Mouse (Mus musculus) heart, embryonic 11.5 days (tissue): ENCODE data around the gene Mgam. TPM values are rescaled to one million over a fixed set of nuclear protein-coding genes. Genes with fewer than 3 reads are reported as not detected.
"Not testable (repeated sequence)": the region's sequence is repeated elsewhere in the genome, so short reads cannot be mapped to it uniquely, and the experiment has no call there.

Experiments
- ATAC-seq: fragments of 200-750 bp; cut with Nextera tagmentation; replicated peaks from 2 replicates; pipeline ENCODE4 v1.8.0; 2017; ENCODE audit warnings: moderate library complexity; ENCODE audit not compliant: insufficient number of reproducible peaks, low FRiP score, low TSS enrichment
- H3K27ac ChIP-seq: fragments of 300-500 bp; sonication (generic); 2 replicates; pipeline ENCODE4 v1.5.1; 2014; ENCODE audit warnings: mild to moderate bottlenecking, low read depth, low read length
- H3K27me3 ChIP-seq: fragments of 300-500 bp; sonication (generic); 2 replicates; pipeline ENCODE4 v1.6.1; 2014; ENCODE audit warnings: mild to moderate bottlenecking, low read length, mixed read lengths; ENCODE audit not compliant: control insufficient read depth, insufficient read depth
- H3K36me3 ChIP-seq: fragments of 300-500 bp; sonication (generic); 2 replicates; pipeline ENCODE4 v1.6.1; 2014; ENCODE audit warnings: mild to moderate bottlenecking, low read length, moderate library complexity, mixed read lengths; ENCODE audit not compliant: control insufficient read depth, insufficient read depth
- H3K4me1 ChIP-seq: fragments of 300-500 bp; sonication (generic); 2 replicates; pipeline ENCODE4 v1.6.1; 2014; ENCODE audit warnings: low read length; ENCODE audit not compliant: control insufficient read depth, insufficient read depth
- H3K4me2 ChIP-seq: fragments of 300-500 bp; sonication (generic); 2 replicates; pipeline ENCODE4 v1.6.1; 2014; ENCODE audit warnings: mild to moderate bottlenecking, moderate library complexity
- H3K4me3 ChIP-seq: fragments of 300-500 bp; sonication (generic); 2 replicates; pipeline ENCODE4 v1.5.1; 2014; ENCODE audit warnings: low read depth, low read length
- H3K9ac ChIP-seq: fragments of 300-500 bp; sonication (generic); 2 replicates; pipeline ENCODE4 v1.6.1; 2014; ENCODE audit warnings: mild to moderate bottlenecking, low read depth, low read length, moderate library complexity
- H3K9me3 ChIP-seq: fragments of 300-500 bp; sonication (generic); replicated peaks from 2 replicates; pipeline ENCODE4 v1.6.1; 2016; ENCODE audit warnings: low read length; ENCODE audit not compliant: control insufficient read depth
- WGBS: fragments of 180-500 bp; shearing (Covaris S2); extraction: QIAGEN DNeasy Blood & Tissue Kit; methylation state at CpG from one replicate; pipeline ENCODE4 v1.1.7; 2014; ENCODE audit not compliant: insufficient replicate concordance; 5-methylcytosine and 5-hydroxymethylcytosine counted together
- polyA plus RNA-seq: library from polyadenylated mRNA; unstranded; fragments of >200 nt; fragmentation: Nextera tagmentation; extraction: Ambion mirVana; gene quantifications from 2 replicates; pipeline ENCODE4 v1.2.1, GENCODE M21; 2014

Mgam gene
- polyA plus RNA-seq, 1 experiment from 2014 or later: 0.06 TPM

DNA sequence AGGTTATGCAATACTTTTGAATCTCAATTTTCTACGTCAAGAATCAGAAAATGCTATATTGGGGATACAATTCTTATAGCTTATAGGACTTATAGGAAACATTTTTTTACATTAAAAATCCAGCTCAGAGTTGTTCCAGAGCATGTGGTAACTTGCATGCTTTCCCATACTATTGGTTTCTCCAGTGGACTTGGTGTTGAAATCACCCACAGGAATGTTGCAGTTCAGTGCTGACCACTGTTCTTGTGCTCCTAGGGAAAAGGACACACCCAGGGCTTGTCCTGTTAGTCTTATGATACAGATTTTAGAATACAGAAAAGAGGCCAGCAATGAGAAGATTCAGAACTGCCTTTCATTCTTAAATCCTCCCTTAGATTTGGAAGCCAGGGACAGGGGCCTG, 127.3 kb downstream of the Mgam start:
- Histone ChIP-seq H3K4me1 (no peaks in the 10 kb centered on the region), H3K27me3 (no peaks in the 10 kb centered on the region), H3K9ac (no peak overlapping the region), H3K36me3 (no peaks in the 10 kb centered on the region), H3K4me2 (no peak overlapping the region), H3K27ac (no peak overlapping the region), H3K9me3 (no peaks in the 10 kb centered on the region), H3K4me3 (no peak overlapping the region)
- ATAC-seq: no peak
- 72% methylated on average over 1 of the region's 1 CpGs for WGBS

DNA sequence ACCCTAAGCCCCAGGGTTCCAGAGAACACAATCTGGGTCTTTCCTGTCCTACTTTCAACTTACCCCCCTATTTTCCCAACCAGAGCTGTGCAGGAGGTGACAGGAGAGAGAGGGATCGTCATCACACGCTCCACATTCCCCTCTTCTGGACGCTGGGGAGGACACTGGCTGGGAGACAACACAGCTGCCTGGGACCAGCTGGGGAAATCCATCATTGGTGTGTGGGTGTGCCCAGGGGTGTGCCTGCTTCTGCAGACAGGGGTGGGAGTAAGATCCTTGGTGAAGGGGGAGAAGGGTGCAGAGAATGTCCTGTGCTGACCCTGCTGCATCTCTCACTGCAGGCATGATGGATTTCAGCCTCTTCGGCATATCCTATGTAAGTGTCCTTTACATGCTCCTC, 128.7 kb downstream of the Mgam start:
- not testable (repeated sequence) for H3K36me3 ChIP-seq, H3K9ac ChIP-seq, H3K9me3 ChIP-seq, H3K27ac ChIP-seq, H3K4me2 ChIP-seq, ATAC-seq, H3K27me3 ChIP-seq, H3K4me3 ChIP-seq, H3K4me1 ChIP-seq
- WGBS: 52% methylated on average over 2 of the region's 4 CpGs

DNA sequence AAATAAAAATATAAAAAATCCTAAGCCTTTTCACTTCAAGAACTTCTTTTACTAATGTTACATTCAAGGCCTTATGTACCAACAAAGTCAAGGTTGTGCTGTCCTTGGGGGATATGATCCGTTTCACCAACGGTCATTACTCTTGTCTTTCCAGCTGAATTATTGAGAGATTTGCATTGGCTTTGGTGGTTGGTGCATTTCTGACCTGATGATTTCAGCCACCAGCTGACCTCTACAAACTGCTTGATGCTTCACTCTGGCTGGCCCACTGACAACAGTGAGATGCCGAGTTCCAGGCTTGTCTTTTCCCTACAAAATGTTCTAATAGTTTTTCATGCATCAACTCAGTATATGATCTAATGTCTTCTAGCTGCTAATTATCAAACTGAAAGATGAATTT, 146.0 kb downstream of the Mgam start:
- WGBS: 80% methylated on average over 3 of the region's 3 CpGs
- H3K4me3 ChIP-seq: no peak overlapping the region

DNA sequence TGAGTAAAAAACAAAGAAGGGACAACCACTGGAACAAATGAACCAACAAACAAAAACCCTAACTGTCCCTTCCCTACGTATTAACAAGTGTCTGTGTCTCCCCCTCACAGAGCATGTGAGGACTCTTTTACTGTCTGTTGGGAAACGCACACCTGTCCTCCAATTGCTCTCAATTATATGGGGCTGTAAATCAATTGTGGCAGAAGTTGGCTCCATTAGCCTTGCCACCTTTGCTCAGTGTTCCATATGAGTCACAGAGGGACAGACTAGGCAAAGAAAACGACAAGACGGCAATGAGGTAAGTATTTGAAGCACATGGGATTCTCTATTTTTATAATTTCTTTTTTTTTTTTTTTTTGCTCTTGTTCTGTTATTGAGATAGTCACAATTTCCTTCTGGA, 149.8 kb downstream of the Mgam start:
- Histone ChIP-seq H3K36me3 (no peaks in the 10 kb centered on the region), H3K9ac (no peak overlapping the region), H3K4me3 (no peak overlapping the region), H3K4me2 (no peak overlapping the region), H3K4me1 (no peaks in the 10 kb centered on the region), H3K9me3 (no peaks in the 10 kb centered on the region), H3K27ac (no peak overlapping the region), H3K27me3 (no peaks in the 10 kb centered on the region)
- ATAC-seq: no peak
- WGBS: 76% methylated on average over 4 of the region's 4 CpGs

More for the DNA sequence above, 146.0 kb downstream of the Mgam start:
- Histone ChIP-seq H3K4me2 (no peak overlapping the region), H3K9ac (no peak overlapping the region), H3K27ac (no peak overlapping the region), H3K27me3 (no peaks in the 10 kb centered on the region), H3K4me1 (no peaks in the 10 kb centered on the region), H3K36me3 (no peaks in the 10 kb centered on the region), H3K9me3 (no peaks in the 10 kb centered on the region)
- ATAC-seq: no peak

DNA sequence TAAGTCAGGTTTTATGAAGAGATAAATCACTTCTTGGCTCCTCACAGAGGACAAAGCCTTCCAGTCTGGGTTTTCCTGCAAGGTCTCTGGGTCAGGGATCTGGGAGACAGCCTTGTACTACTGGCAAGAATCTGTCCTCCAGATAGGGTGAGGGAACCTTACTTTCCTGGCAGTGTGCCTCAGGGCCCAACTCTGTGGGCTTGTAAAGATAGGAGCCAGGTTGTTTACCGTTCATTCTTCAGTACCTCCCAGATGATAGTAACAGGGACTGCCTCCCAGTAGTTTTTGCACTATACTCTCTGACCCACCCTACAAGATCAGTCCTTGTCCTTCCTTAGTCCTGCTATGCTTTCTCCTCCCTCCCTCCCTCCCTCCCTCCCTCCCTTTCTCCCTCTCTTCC, 155.0 kb downstream of the Mgam start:
- H3K9ac ChIP-seq: no peak overlapping the region
- H3K4me2 ChIP-seq: no peak overlapping the region
- H3K27me3 ChIP-seq: no peaks in the 10 kb centered on the region
- no peaks in the 10 kb centered on the region for H3K9me3 ChIP-seq
- no peak overlapping the region for H3K4me3 ChIP-seq
- no peaks in the 10 kb centered on the region for H3K4me1 ChIP-seq
- 58% methylated on average over 1 of the region's 1 CpGs for WGBS
- no peak overlapping the region for H3K27ac ChIP-seq
- no peaks in the 10 kb centered on the region for H3K36me3 ChIP-seq
- no peak for ATAC-seq

DNA sequence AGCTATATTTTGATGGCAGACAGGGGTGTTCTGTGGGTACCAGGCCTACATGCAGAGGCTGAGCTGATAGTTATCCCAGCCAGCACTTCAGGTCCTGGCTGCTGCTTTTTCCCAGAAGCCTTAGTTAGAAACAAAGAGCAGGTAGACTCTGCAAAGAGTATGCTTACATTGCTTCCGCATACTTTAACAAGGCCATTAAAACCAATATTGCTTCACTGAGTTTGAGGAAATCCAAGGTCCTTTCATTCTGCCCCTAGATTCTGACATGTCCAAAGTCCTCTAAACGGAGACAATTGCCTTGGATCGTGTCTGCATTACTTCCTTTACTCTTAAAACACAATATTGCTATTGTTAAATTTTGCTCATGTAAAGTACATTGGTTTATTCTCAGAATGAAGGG, 155.7 kb downstream of the Mgam start:
- Histone ChIP-seq H3K4me3 (no peak overlapping the region), H3K27me3 (no peaks in the 10 kb centered on the region), H3K36me3 (no peaks in the 10 kb centered on the region), H3K9ac (no peak overlapping the region), H3K9me3 (no peaks in the 10 kb centered on the region), H3K4me1 (no peaks in the 10 kb centered on the region), H3K27ac (no peak overlapping the region), H3K4me2 (no peak overlapping the region)
- WGBS: 82% methylated on average over 3 of the region's 3 CpGs
- no peak for ATAC-seq

GRCm38 (mm10) chr6:40795077-40795812, 166.6 kb downstream of the Mgam start:
- no peak overlapping the region for H3K4me3 ChIP-seq
- no peak overlapping the region for H3K27ac ChIP-seq
- H3K27me3 ChIP-seq: no peaks in the 10 kb centered on the region
- H3K4me2 ChIP-seq: no peak overlapping the region
- no peaks in the 10 kb centered on the region for H3K36me3 ChIP-seq
- H3K9ac ChIP-seq: no peak overlapping the region
- 67% methylated on average over 4 of the region's 4 CpGs for WGBS
- H3K4me1 ChIP-seq: no peaks in the 10 kb centered on the region
- no peak for ATAC-seq
- no peaks in the 10 kb centered on the region for H3K9me3 ChIP-seq

DNA sequence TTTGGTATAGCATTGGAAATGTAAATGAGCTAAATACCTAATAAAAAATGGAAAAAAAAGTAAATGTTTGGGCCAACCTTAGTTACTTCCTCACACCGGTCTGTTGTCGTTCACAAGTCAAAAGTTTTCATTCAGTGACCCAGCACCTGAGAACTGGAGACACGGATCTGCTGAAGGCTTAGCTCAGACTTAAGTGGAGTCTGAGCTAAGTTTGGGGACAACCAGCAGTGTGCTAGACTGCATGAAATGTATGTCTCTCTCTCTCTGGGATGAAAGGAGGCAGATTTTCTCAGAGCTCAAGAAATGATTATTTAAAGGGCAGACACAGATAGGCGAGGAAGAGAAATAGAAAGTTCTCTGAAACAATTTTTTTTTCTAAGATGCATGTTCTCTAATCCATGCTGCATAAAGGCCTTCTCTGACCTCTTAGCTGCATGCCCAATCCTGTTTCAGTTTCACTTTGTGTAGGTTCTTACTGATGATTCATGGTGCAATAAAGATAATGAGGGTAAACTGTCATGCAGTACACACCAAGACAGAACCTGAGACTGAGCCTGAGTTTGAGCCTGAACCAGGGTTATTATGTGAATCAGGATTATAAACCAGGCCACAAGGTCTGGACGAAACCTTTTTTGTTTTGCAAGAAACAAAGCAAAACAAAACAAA, 189.7 kb downstream of the Mgam start:
- Histone ChIP-seq H3K4me2 (no peak overlapping the region), H3K4me3 (no peak overlapping the region), H3K4me1 (no peaks in the 10 kb centered on the region), H3K9ac (no peak overlapping the region), H3K36me3 (no peaks in the 10 kb centered on the region), H3K27me3 (no peaks in the 10 kb centered on the region), H3K9me3 (no peaks in the 10 kb centered on the region), H3K27ac (no peak overlapping the region)
- ATAC-seq: no peak
- WGBS: 80% methylated on average over 5 of the region's 5 CpGs
